8 mouse cellular contexts compared by ENCODE assay signal in genomic region chr6:99094339-99094989, GRCm38 (mm10).
DNase-seq lines count a peak whose midpoint lies in the region; ATAC-seq lines count a peak whose summit lies in the region.

No protein-coding gene starts in this region.

- DNase-seq in midbrain, embryonic 10.5 days (ENCODE audit: low spot score), result no peak
- peak; percentile 53 to 58 for DNase-seq in heart, postnatal 36 days
- DNase-seq in layer of hippocampus, adult 8-10 months (ENCODE audit: low spot score in 2 of 2), result no peak
- DNase-seq in cerebellum, adult 8-10 months, result no peak

- H3K9ac ChIP-seq in midbrain, embryonic 16.5 days (ENCODE audit: low read depth, low read length), result no peak overlapping the region
- H3K9ac ChIP-seq in liver, embryonic 12.5 days, result peak overlapping the region; percentile 56
- peak overlapping the region; percentile 24; the same call in 1 of the 2 replicates for H3K9ac ChIP-seq in stomach, embryonic 15.5 days

- H3K36me3 ChIP-seq in midbrain, embryonic 10.5 days, result no peaks in the 10 kb centered on the region
- H3K36me3 ChIP-seq in midbrain, embryonic 16.5 days (ENCODE audit: control insufficient read depth, insufficient read depth, low read length), result no peaks in the 10 kb centered on the region
- H3K36me3 ChIP-seq in liver, embryonic 12.5 days, result no peaks in the 10 kb centered on the region
- no peaks in the 10 kb centered on the region for H3K36me3 ChIP-seq in stomach, embryonic 15.5 days

- intact Hi-C loops in heart, postnatal 36 days (cut with DNase I), result loop anchor here (2.0 to 5.0 kb wide), 2 partner anchors 62 to 428 kb away; partner anchors contain the start of gene Foxp1

- H3K4me2 ChIP-seq in midbrain, embryonic 16.5 days (ENCODE audit: low read length), result no peak overlapping the region
- H3K4me2 ChIP-seq in liver, embryonic 12.5 days, result peak overlapping the region; percentile 64
- H3K4me2 ChIP-seq in stomach, embryonic 15.5 days, result peak overlapping the region; percentile 50

- H3K27ac ChIP-seq in midbrain, embryonic 10.5 days (replicated peaks), result peak overlapping the region; percentile 23; the same call in 1 of the 2 replicates
- H3K27ac ChIP-seq in midbrain, embryonic 16.5 days (ENCODE audit: low read length), result no peak overlapping the region
- peak overlapping the region; percentile 66 for H3K27ac ChIP-seq in liver, embryonic 12.5 days
- peak overlapping the region; percentile 90 for H3K27ac ChIP-seq in stomach, embryonic 15.5 days

- no peak overlapping the region for H3K4me3 ChIP-seq in midbrain, embryonic 10.5 days
- H3K4me3 ChIP-seq in midbrain, embryonic 16.5 days (ENCODE audit: low read depth, low read length), result no peak overlapping the region
- peak overlapping the region; percentile 43 for H3K4me3 ChIP-seq in liver, embryonic 12.5 days
- H3K4me3 ChIP-seq in stomach, embryonic 15.5 days (replicated peaks), result peak overlapping the region; percentile 30

- no peaks in the 10 kb centered on the region for H3K9me3 ChIP-seq in midbrain, embryonic 10.5 days (replicated peaks)
- no peaks in the 10 kb centered on the region for H3K9me3 ChIP-seq in midbrain, embryonic 16.5 days (replicated peaks; ENCODE audit: control insufficient read depth, low read length, poor library complexity, severe bottlenecking)
- no peaks in the 10 kb centered on the region for H3K9me3 ChIP-seq in liver, embryonic 12.5 days (replicated peaks)
- no peaks in the 10 kb centered on the region for H3K9me3 ChIP-seq in stomach, embryonic 15.5 days

- H3K27me3 ChIP-seq in midbrain, embryonic 10.5 days (ENCODE audit: low read depth, poor library complexity, severe bottlenecking), result no peaks in the 10 kb centered on the region
- H3K27me3 ChIP-seq in midbrain, embryonic 16.5 days (ENCODE audit: control insufficient read depth, insufficient read depth, low read depth, low read length), result no peaks in the 10 kb centered on the region
- no peaks in the 10 kb centered on the region for H3K27me3 ChIP-seq in liver, embryonic 12.5 days (replicated peaks)
- no peaks in the 10 kb centered on the region for H3K27me3 ChIP-seq in stomach, embryonic 15.5 days (replicated peaks)

- peaks cover 56% of the 10 kb centered on the region for H3K4me1 ChIP-seq in midbrain, embryonic 10.5 days
- H3K4me1 ChIP-seq in midbrain, embryonic 16.5 days (ENCODE audit: control insufficient read depth, insufficient read depth, low read length), result peaks cover 17% of the 10 kb centered on the region
- H3K4me1 ChIP-seq in liver, embryonic 12.5 days, result peaks cover 56% of the 10 kb centered on the region
- peaks cover 19% of the 10 kb centered on the region; the same call in 1 of the 2 replicates for H3K4me1 ChIP-seq in stomach, embryonic 15.5 days

- WGBS in midbrain, embryonic 10.5 days, result 53% methylated on average over 10 of the region's 10 CpGs
- 43% methylated on average over 10 of the region's 10 CpGs for WGBS in midbrain, embryonic 16.5 days
- WGBS in liver, embryonic 12.5 days (ENCODE audit: insufficient replicate concordance), result 14% methylated on average over 10 of the region's 10 CpGs
- WGBS in stomach, embryonic 15.5 days, result 14% methylated on average over 10 of the region's 10 CpGs

- ATAC-seq in midbrain, embryonic 16.5 days, result no peak
- ATAC-seq in common myeloid progenitor, adult 5-6 weeks (replicated peaks; ENCODE audit: low read depth, poor library complexity, severe bottlenecking), result peak; percentile 19; the same call in 1 of the 2 replicates
- ATAC-seq in liver, embryonic 12.5 days, result peak; percentile 42; the same call in 1 of the 2 replicates
- no peak; the same call in 1 of the 2 replicates for ATAC-seq in stomach, embryonic 15.5 days (ENCODE audit: insufficient read depth, low FRiP score, low read depth)

Comparison
In these comparisons a context has a peak if more than half of its experiments do, and no peak if none do; other contexts are left out.
1. DNase-seq: peak in heart, postnatal 36 days (2 of 2); none in midbrain, embryonic 10.5 days (single experiment), layer of hippocampus, adult 8-10 months (0 of 2) and cerebellum, adult 8-10 months (single experiment).
2. H3K4me3 ChIP-seq: peak in liver, embryonic 12.5 days (single experiment) and stomach, embryonic 15.5 days (single experiment); none in midbrain, embryonic 10.5 days (single experiment) and midbrain, embryonic 16.5 days (single experiment).
3. ATAC-seq: peak in common myeloid progenitor, adult 5-6 weeks (single experiment) and liver, embryonic 12.5 days (single experiment); none in midbrain, embryonic 16.5 days (single experiment) and stomach, embryonic 15.5 days (single experiment).